Mouse (Mus musculus) heart, embryonic 12.5 days (tissue): ENCODE results near the gene Zfp385b. TPM values are rescaled to one million over a fixed set of nuclear protein-coding genes. Genes with fewer than 3 reads are reported as not detected.
A peak's percentile ranks its signal among the peaks of the same experiment; 100 is the strongest.

Experiments used
- ATAC-seq: fragments of 200-750 bp; cut with Nextera tagmentation; 2 replicates; pipeline ENCODE4 v1.8.0; 2017; ENCODE audit warnings: moderate TSS enrichment, moderate library complexity; ENCODE audit not compliant: insufficient number of reproducible peaks, low FRiP score
- H3K27ac ChIP-seq: fragments of 300-500 bp; sonication (generic); 2 replicates; pipeline ENCODE4 v1.5.1; 2016; ENCODE audit warnings: mild to moderate bottlenecking, moderate library complexity; ENCODE audit not compliant: poor library complexity, severe bottlenecking
- H3K27me3 ChIP-seq: fragments of 300-500 bp; sonication (generic); replicated peaks from 2 replicates; pipeline ENCODE4 v1.6.1; 2016; ENCODE audit warnings: mild to moderate bottlenecking, moderate library complexity
- H3K36me3 ChIP-seq: fragments of 300-500 bp; sonication (generic); 2 replicates; pipeline ENCODE4 v1.6.1; 2016; ENCODE audit warnings: mild to moderate bottlenecking, moderate library complexity
- H3K4me1 ChIP-seq: fragments of 300-500 bp; sonication (generic); replicated peaks from 2 replicates; pipeline ENCODE4 v1.6.1; 2016; ENCODE audit warnings: mild to moderate bottlenecking
- H3K4me2 ChIP-seq: fragments of 300-500 bp; sonication (generic); 2 replicates; pipeline ENCODE4 v1.6.1; 2016; ENCODE audit warnings: mild to moderate bottlenecking, moderate library complexity
- H3K4me3 ChIP-seq: fragments of 300-500 bp; sonication (generic); 2 replicates; pipeline ENCODE4 v1.5.1; 2016; ENCODE audit warnings: mild to moderate bottlenecking
- H3K9ac ChIP-seq: fragments of 300-500 bp; sonication (generic); 2 replicates; pipeline ENCODE4 v1.6.1; 2016; ENCODE audit warnings: mild to moderate bottlenecking, moderate library complexity
- H3K9me3 ChIP-seq: fragments of 300-500 bp; sonication (generic); replicated peaks from 2 replicates; pipeline ENCODE4 v1.6.1; 2016; ENCODE audit warnings: mild to moderate bottlenecking, moderate library complexity
- WGBS: fragments of 180-500 bp; shearing (Covaris S2); methylation state at CpG from one replicate; pipeline ENCODE4 v1.1.7; 2016; 5-methylcytosine and 5-hydroxymethylcytosine counted together
- polyA plus RNA-seq: library from polyadenylated mRNA; unstranded; fragments of >200 nt; fragmentation: Nextera tagmentation; extraction: Ambion mirVana; gene quantifications from 2 replicates; pipeline ENCODE4 v1.2.1, GENCODE M21; 2016

Zfp385b gene
- 4.3 and 4.5 TPM in 2 replicates for polyA plus RNA-seq

- H3K4me1 ChIP-seq: peaks cover 6% of the 10 kb centered on the region; the same call in 1 of the 2 replicates
- H3K36me3 ChIP-seq: no peaks in the 10 kb centered on the region
- no peak within 1 kb of the TSS for H3K9ac ChIP-seq
- H3K4me3 ChIP-seq: no peak within 1 kb of the TSS
- H3K4me2 ChIP-seq: no peak within 1 kb of the TSS
- no peak for ATAC-seq
- no peak within 1 kb of the TSS for H3K27ac ChIP-seq
- peaks cover 34% of the 10 kb centered on the region for H3K27me3 ChIP-seq
- 0 out of 2 replicates have a peak, but pooled peaks cover 7% of the 10 kb centered on the region for H3K9me3 ChIP-seq
These were observed at the start of gene Zfp385b for GRCm38 (mm10) chr2:77819539-77819938. Gene Zfp385b, minus strand, starts transcription at chr2:77819639.

GRCm38 (mm10) chr2:77863934-77864333, 44.5 kb upstream of the Zfp385b start:
- ATAC-seq: no peak
- H3K36me3 ChIP-seq: no peaks in the 10 kb centered on the region
- WGBS: 75% methylated on average over 6 of the region's 6 CpGs
- H3K4me3 ChIP-seq: no peak overlapping the region
- H3K27ac ChIP-seq: no peak overlapping the region
- H3K4me1 ChIP-seq: peaks cover 10% of the 10 kb centered on the region
- H3K9me3 ChIP-seq: no peaks in the 10 kb centered on the region
- H3K9ac ChIP-seq: no peak overlapping the region
- H3K27me3 ChIP-seq: no peaks in the 10 kb centered on the region
- H3K4me2 ChIP-seq: peak overlapping the region; percentile 21

GRCm38 (mm10) chr2:77863522-77863921, 44.1 kb upstream of the Zfp385b start:
- Histone ChIP-seq H3K27ac (no peak overlapping the region), H3K27me3 (no peaks in the 10 kb centered on the region), H3K4me2 (peak overlapping the region; percentile 21), H3K4me1 (peaks cover 10% of the 10 kb centered on the region), H3K4me3 (no peak overlapping the region), H3K36me3 (no peaks in the 10 kb centered on the region), H3K9me3 (no peaks in the 10 kb centered on the region), H3K9ac (no peak overlapping the region)
- WGBS: 61% methylated on average over 15 of the region's 15 CpGs
- peak; percentile 11; the same call in 1 of the 2 replicates for ATAC-seq

GRCm38 (mm10) chr2:77841464-77841863, 22.0 kb upstream of the Zfp385b start:
- Histone ChIP-seq H3K4me1 (no peaks in the 10 kb centered on the region), H3K27ac (no peak overlapping the region), H3K27me3 (no peaks in the 10 kb centered on the region), H3K4me2 (0 out of 2 replicates have a peak overlapping the region, but pooled peaks have one; percentile 16), H3K9ac (no peak overlapping the region), H3K9me3 (no peaks in the 10 kb centered on the region), H3K4me3 (no peak overlapping the region), H3K36me3 (no peaks in the 10 kb centered on the region)
- WGBS: 24% methylated on average over 6 of the region's 6 CpGs
- no peak for ATAC-seq

- no peak overlapping the region for H3K27ac ChIP-seq
- no peaks in the 10 kb centered on the region for H3K4me1 ChIP-seq
- no peak overlapping the region for H3K4me3 ChIP-seq
- no peak overlapping the region for H3K9ac ChIP-seq
- no peak overlapping the region for H3K4me2 ChIP-seq
- 84% methylated on average over 17 of the region's 17 CpGs for WGBS
- H3K9me3 ChIP-seq: no peaks in the 10 kb centered on the region
- ATAC-seq: no peak
- no peaks in the 10 kb centered on the region for H3K27me3 ChIP-seq
- no peaks in the 10 kb centered on the region for H3K36me3 ChIP-seq
These were observed 20.1 kb upstream of the Zfp385b start for GRCm38 (mm10) chr2:77839587-77839986.

GRCm38 (mm10) chr2:77838688-77839087, 19.2 kb upstream of the Zfp385b start:
- Histone ChIP-seq H3K9ac (no peak overlapping the region), H3K36me3 (no peaks in the 10 kb centered on the region), H3K27me3 (no peaks in the 10 kb centered on the region), H3K27ac (no peak overlapping the region), H3K9me3 (no peaks in the 10 kb centered on the region), H3K4me2 (no peak overlapping the region), H3K4me1 (no peaks in the 10 kb centered on the region), H3K4me3 (no peak overlapping the region)
- WGBS: 83% methylated on average over 1 of the region's 1 CpGs
- ATAC-seq: no peak

GRCm38 (mm10) chr2:77835781-77836180, 16.3 kb upstream of the Zfp385b start:
- no peak for ATAC-seq
- H3K4me3 ChIP-seq: no peak overlapping the region
- H3K36me3 ChIP-seq: no peaks in the 10 kb centered on the region
- no peaks in the 10 kb centered on the region for H3K27me3 ChIP-seq
- whole genome bisulfite sequencing: 52% methylated on average over 3 of the region's 3 CpGs
- H3K27ac ChIP-seq: no peak overlapping the region
- no peak overlapping the region for H3K9ac ChIP-seq
- no peak overlapping the region for H3K4me2 ChIP-seq
- no peaks in the 10 kb centered on the region for H3K4me1 ChIP-seq
- H3K9me3 ChIP-seq: no peaks in the 10 kb centered on the region

- H3K9ac ChIP-seq: no peak overlapping the region
- peaks cover 2% of the 10 kb centered on the region; the same call in 1 of the 2 replicates for H3K4me1 ChIP-seq
- no peaks in the 10 kb centered on the region for H3K36me3 ChIP-seq
- no peak overlapping the region for H3K27ac ChIP-seq
- no peak overlapping the region for H3K4me3 ChIP-seq
- H3K27me3 ChIP-seq: no peaks in the 10 kb centered on the region
- H3K9me3 ChIP-seq: 0 out of 2 replicates have a peak, but pooled peaks cover 7% of the 10 kb centered on the region
- no peak for ATAC-seq
- WGBS: 33% methylated on average over 7 of the region's 7 CpGs
- peak overlapping the region; percentile 21; the same call in 1 of the 2 replicates for H3K4me2 ChIP-seq
These were observed 6.8 kb upstream of the Zfp385b start for GRCm38 (mm10) chr2:77826133-77826828.

- Histone ChIP-seq H3K9ac (no peak overlapping the region), H3K4me3 (no peak overlapping the region), H3K36me3 (no peaks in the 10 kb centered on the region), H3K4me2 (no peak overlapping the region), H3K4me1 (peaks cover 2% of the 10 kb centered on the region; the same call in 1 of the 2 replicates), H3K27ac (no peak overlapping the region), H3K27me3 (peaks cover 11% of the 10 kb centered on the region), H3K9me3 (0 out of 2 replicates have a peak, but pooled peaks cover 7% of the 10 kb centered on the region)
- no peak for ATAC-seq
- WGBS: 81% methylated on average over 5 of the region's 5 CpGs
These were observed 3.6 kb upstream of the Zfp385b start for GRCm38 (mm10) chr2:77823026-77823425.

GRCm38 (mm10) chr2:77817357-77817894, 2.0 kb downstream of the Zfp385b start:
- H3K36me3 ChIP-seq: no peaks in the 10 kb centered on the region
- peaks cover 6% of the 10 kb centered on the region; the same call in 1 of the 2 replicates for H3K4me1 ChIP-seq
- H3K4me2 ChIP-seq: peak overlapping the region; percentile 100
- no peak overlapping the region for H3K27ac ChIP-seq
- ATAC-seq: no peak
- H3K4me3 ChIP-seq: peak overlapping the region; percentile 83
- H3K9ac ChIP-seq: peak overlapping the region; percentile 71
- 0 out of 2 replicates have a peak, but pooled peaks cover 4% of the 10 kb centered on the region for H3K9me3 ChIP-seq
- 34% methylated on average over 12 of the region's 12 CpGs for WGBS
- H3K27me3 ChIP-seq: peaks cover 42% of the 10 kb centered on the region

- H3K36me3 ChIP-seq: no peaks in the 10 kb centered on the region
- 0 out of 2 replicates have a peak, but pooled peaks cover 3% of the 10 kb centered on the region for H3K9me3 ChIP-seq
- H3K4me3 ChIP-seq: peak overlapping the region; percentile 83
- ATAC-seq: peak; percentile 82
- H3K4me2 ChIP-seq: peak overlapping the region; percentile 100
- H3K27ac ChIP-seq: no peak overlapping the region
- H3K27me3 ChIP-seq: peaks cover 42% of the 10 kb centered on the region
- H3K4me1 ChIP-seq: peaks cover 6% of the 10 kb centered on the region; the same call in 1 of the 2 replicates
- WGBS: 1% methylated on average over 114 of the region's 116 CpGs
- peak overlapping the region; percentile 71 for H3K9ac ChIP-seq
These were observed 2.8 kb downstream of the Zfp385b start for GRCm38 (mm10) chr2:77816413-77817314.
